Mouse (Mus musculus) heart, embryonic 12.5 days (tissue): ENCODE measurements at regions not wholly inside any gene's neighbourhood (a gene's known extent, or its start where the extent isn't known, plus 50 kb on each side); places are given as distances from the start of the nearest gene placed in this dataset.

ENCODE experiments used
- ATAC-seq: fragments of 200-750 bp; cut with Nextera tagmentation; 2 replicates; pipeline ENCODE4 v1.8.0; 2017; ENCODE audit warnings: moderate TSS enrichment, moderate library complexity; ENCODE audit not compliant: insufficient number of reproducible peaks, low FRiP score
- H3K27ac ChIP-seq: fragments of 300-500 bp; sonication (generic); 2 replicates; pipeline ENCODE4 v1.5.1; 2016; ENCODE audit warnings: mild to moderate bottlenecking, moderate library complexity; ENCODE audit not compliant: poor library complexity, severe bottlenecking
- H3K27me3 ChIP-seq: fragments of 300-500 bp; sonication (generic); replicated peaks from 2 replicates; pipeline ENCODE4 v1.6.1; 2016; ENCODE audit warnings: mild to moderate bottlenecking, moderate library complexity
- H3K36me3 ChIP-seq: fragments of 300-500 bp; sonication (generic); 2 replicates; pipeline ENCODE4 v1.6.1; 2016; ENCODE audit warnings: mild to moderate bottlenecking, moderate library complexity
- H3K4me1 ChIP-seq: fragments of 300-500 bp; sonication (generic); replicated peaks from 2 replicates; pipeline ENCODE4 v1.6.1; 2016; ENCODE audit warnings: mild to moderate bottlenecking
- H3K4me2 ChIP-seq: fragments of 300-500 bp; sonication (generic); 2 replicates; pipeline ENCODE4 v1.6.1; 2016; ENCODE audit warnings: mild to moderate bottlenecking, moderate library complexity
- H3K4me3 ChIP-seq: fragments of 300-500 bp; sonication (generic); 2 replicates; pipeline ENCODE4 v1.5.1; 2016; ENCODE audit warnings: mild to moderate bottlenecking
- H3K9ac ChIP-seq: fragments of 300-500 bp; sonication (generic); 2 replicates; pipeline ENCODE4 v1.6.1; 2016; ENCODE audit warnings: mild to moderate bottlenecking, moderate library complexity
- H3K9me3 ChIP-seq: fragments of 300-500 bp; sonication (generic); replicated peaks from 2 replicates; pipeline ENCODE4 v1.6.1; 2016; ENCODE audit warnings: mild to moderate bottlenecking, moderate library complexity
- WGBS: fragments of 180-500 bp; shearing (Covaris S2); methylation state at CpG from one replicate; pipeline ENCODE4 v1.1.7; 2016; 5-methylcytosine and 5-hydroxymethylcytosine counted together

DNA sequence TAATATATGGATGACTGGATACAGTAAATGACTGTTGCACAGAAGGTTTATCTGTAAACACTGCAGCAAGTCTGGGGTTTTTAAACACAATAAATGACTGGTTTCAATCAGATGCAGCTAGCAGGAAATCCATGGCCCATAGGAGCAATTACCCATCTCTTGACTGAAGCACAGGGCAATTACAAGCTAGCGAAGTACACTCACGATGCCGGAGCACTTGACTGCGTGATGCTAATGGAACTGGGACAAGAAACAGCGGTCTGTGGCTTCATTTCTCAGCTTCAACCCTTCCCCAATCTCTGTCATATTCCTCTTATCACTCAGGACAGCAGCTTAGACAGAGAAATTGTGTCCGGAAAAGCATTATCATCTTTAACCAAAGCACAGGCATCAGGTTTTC, 132.1 kb downstream of the Mat2b start:
- 76% methylated on average over 6 of the region's 6 CpGs for WGBS

DNA sequence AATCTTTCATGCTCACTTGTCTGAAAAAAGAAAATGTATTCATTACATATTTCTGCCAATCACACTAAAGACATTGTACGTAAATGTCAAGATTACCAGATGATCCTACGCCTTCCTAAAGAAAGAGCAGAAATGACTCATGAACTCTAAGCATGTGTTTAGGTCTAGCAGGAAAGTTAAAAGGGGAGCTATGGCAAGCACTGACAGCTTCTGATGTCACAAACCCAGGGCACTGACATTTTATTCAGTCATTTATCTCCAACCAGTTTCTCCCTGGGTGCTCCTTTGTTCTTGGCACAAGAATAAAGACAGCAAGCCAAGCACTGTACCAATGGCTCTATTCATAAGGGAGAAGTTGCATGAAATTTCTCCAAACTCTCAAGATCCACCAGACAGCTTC, 133.0 kb downstream of the Mat2b start:
- H3K9ac ChIP-seq: no peak overlapping the region
- no peak overlapping the region for H3K27ac ChIP-seq
- no peak for ATAC-seq
- no peaks in the 10 kb centered on the region for H3K9me3 ChIP-seq
- no peak overlapping the region for H3K4me3 ChIP-seq
- 83% methylated on average over 2 of the region's 2 CpGs for WGBS
- H3K4me1 ChIP-seq: no peaks in the 10 kb centered on the region
- no peaks in the 10 kb centered on the region for H3K27me3 ChIP-seq
- H3K4me2 ChIP-seq: no peak overlapping the region
- H3K36me3 ChIP-seq: no peaks in the 10 kb centered on the region

More for the DNA sequence above, 132.1 kb downstream of the Mat2b start:
- Histone ChIP-seq H3K4me1 (no peaks in the 10 kb centered on the region), H3K27me3 (no peaks in the 10 kb centered on the region), H3K9ac (no peak overlapping the region), H3K9me3 (no peaks in the 10 kb centered on the region), H3K27ac (no peak overlapping the region), H3K4me3 (no peak overlapping the region), H3K36me3 (no peaks in the 10 kb centered on the region), H3K4me2 (no peak overlapping the region)
- ATAC-seq: no peak

DNA sequence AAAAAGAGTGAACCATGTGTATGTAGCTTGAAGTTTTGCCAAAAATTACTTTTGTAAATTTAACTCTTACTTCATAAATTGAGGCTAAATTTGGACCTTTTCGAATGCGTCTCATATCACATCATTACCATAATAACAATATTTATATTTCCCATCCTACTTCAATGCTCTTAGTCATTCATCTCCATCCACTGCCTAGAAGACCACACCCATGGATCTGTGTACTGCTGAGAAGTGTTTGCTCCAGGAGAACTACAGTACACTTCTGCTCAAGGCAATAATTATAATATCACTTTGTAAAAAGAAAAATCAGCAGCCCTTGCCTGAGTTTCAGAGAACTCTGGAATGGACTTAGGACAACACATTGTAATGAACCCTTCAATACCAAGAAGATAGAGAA, 133.6 kb downstream of the Mat2b start:
- H3K27ac ChIP-seq: no peak overlapping the region
- H3K4me3 ChIP-seq: no peak overlapping the region
- no peaks in the 10 kb centered on the region for H3K4me1 ChIP-seq
- no peaks in the 10 kb centered on the region for H3K36me3 ChIP-seq
- no peaks in the 10 kb centered on the region for H3K9me3 ChIP-seq
- H3K9ac ChIP-seq: no peak overlapping the region
- no peak overlapping the region for H3K4me2 ChIP-seq
- ATAC-seq: no peak
- WGBS: 87% methylated on average over 2 of the region's 2 CpGs
- H3K27me3 ChIP-seq: no peaks in the 10 kb centered on the region

DNA sequence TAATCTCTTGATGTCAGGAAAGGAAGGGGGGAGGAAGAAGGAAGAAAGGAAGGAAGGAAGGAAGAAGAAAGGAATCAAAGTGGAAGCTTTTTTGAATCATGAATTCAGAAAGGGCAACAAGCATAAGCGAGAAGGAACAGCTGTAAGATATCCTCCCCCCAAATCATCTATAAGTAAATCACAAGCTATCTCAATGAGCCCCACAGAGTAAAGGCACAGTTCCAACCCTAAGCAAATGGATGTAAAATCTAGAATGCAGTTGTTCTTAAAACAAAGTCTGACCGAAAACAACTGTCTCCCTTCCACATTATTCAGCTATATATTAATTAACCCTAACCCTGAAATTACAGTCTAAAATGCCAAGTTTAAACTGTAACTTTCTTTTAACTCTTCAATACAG, 136.5 kb downstream of the Mat2b start:
- Histone ChIP-seq H3K9me3 (no peaks in the 10 kb centered on the region), H3K27me3 (no peaks in the 10 kb centered on the region), H3K27ac (no peak overlapping the region), H3K4me2 (no peak overlapping the region), H3K9ac (no peak overlapping the region), H3K4me3 (no peak overlapping the region), H3K36me3 (no peaks in the 10 kb centered on the region), H3K4me1 (no peaks in the 10 kb centered on the region)
- 80% methylated on average over 2 of the region's 2 CpGs for whole genome bisulfite sequencing
- no peak for ATAC-seq

GRCm38 (mm10) chr11:40554867-40555794, 139.9 kb downstream of the Mat2b start:
- 73% methylated on average over 11 of the region's 11 CpGs for whole genome bisulfite sequencing
- no peak overlapping the region for H3K27ac ChIP-seq
- H3K36me3 ChIP-seq: no peaks in the 10 kb centered on the region
- H3K4me2 ChIP-seq: no peak overlapping the region
- no peak overlapping the region for H3K4me3 ChIP-seq
- ATAC-seq: no peak
- H3K9me3 ChIP-seq: no peaks in the 10 kb centered on the region
- no peaks in the 10 kb centered on the region for H3K27me3 ChIP-seq
- no peaks in the 10 kb centered on the region for H3K4me1 ChIP-seq
- H3K9ac ChIP-seq: no peak overlapping the region

DNA sequence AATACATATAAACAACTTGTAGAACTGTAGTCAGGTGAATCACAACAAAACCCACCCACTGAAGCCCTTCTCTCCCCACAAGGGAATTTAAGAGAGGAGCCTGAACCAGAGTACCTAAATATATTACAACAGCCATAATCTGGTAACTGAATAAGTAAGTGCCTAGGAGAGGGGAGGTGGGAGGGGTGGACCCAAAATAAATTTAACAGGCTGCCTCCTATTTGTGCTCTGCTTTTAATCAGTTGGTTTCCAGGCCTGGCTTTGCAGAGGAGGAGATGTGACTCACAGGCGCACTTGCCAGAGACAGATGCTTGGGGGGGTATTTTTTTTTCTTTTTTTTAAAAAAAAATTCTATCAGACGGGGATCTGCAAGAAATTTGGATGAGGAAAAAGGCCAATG, 142.9 kb downstream of the Mat2b start:
- Histone ChIP-seq H3K4me1 (no peaks in the 10 kb centered on the region), H3K36me3 (no peaks in the 10 kb centered on the region), H3K9ac (no peak overlapping the region), H3K9me3 (no peaks in the 10 kb centered on the region), H3K4me3 (no peak overlapping the region), H3K27me3 (no peaks in the 10 kb centered on the region), H3K27ac (no peak overlapping the region), H3K4me2 (no peak overlapping the region)
- 49% methylated on average over 2 of the region's 2 CpGs for WGBS
- ATAC-seq: no peak

DNA sequence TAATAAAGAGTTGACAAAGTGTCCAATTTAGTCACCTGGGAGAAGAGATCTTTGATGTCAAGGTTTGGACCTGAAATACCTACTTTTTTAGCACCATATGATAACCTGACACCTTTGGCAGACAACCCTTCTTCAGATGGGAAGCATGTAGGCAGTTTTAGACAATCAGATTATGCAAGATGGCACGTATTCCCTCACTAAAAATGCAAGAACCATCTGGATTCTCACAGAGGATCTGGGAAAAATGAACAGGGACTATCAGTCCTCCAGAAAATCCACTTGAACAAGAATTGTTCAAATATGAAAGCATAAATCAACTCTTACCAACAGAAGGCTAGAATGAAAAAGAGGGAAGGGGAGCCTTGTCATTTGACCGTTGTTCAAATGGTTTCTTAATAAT, 148.4 kb downstream of the Mat2b start:
- ATAC-seq: no peak
- H3K9ac ChIP-seq: no peak overlapping the region
- no peak overlapping the region for H3K4me2 ChIP-seq
- WGBS: 77% methylated on average over 2 of the region's 2 CpGs
- H3K4me3 ChIP-seq: no peak overlapping the region
- no peaks in the 10 kb centered on the region for H3K36me3 ChIP-seq
- H3K4me1 ChIP-seq: no peaks in the 10 kb centered on the region
- H3K27me3 ChIP-seq: no peaks in the 10 kb centered on the region
- H3K27ac ChIP-seq: no peak overlapping the region
- no peaks in the 10 kb centered on the region for H3K9me3 ChIP-seq

- H3K4me1 ChIP-seq: no peaks in the 10 kb centered on the region
- no peaks in the 10 kb centered on the region for H3K27me3 ChIP-seq
- no peak overlapping the region for H3K4me2 ChIP-seq
- no peak overlapping the region for H3K9ac ChIP-seq
- H3K9me3 ChIP-seq: no peaks in the 10 kb centered on the region
- no peaks in the 10 kb centered on the region for H3K36me3 ChIP-seq
- H3K27ac ChIP-seq: no peak overlapping the region
- H3K4me3 ChIP-seq: no peak overlapping the region
- 57% methylated on average over 1 of the region's 1 CpGs for WGBS
- no peak for ATAC-seq
These were observed 149.5 kb downstream of the Mat2b start for GRCm38 (mm10) chr11:40545537-40545936.

DNA sequence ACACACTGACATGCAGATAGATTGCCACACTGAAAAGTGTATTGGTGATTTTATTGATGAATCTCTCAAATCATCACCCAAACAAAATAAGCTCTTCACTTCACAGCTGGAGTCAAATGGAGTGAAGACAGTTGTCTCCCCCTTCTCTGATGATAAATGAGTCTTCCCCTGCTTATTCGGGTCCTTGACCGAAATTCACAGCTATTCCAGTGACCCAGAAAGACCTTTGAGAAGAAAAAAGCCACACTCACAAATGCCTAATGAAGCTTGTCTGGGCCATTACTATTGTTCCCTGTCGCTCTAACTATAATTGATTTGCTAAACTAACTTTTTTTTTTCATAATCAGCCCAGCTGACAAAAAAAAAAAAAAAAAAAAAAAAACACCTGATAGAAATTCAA, 154.8 kb downstream of the Mat2b start:
- H3K4me3 ChIP-seq: no peak overlapping the region
- no peaks in the 10 kb centered on the region for H3K4me1 ChIP-seq
- no peak overlapping the region for H3K27ac ChIP-seq
- no peaks in the 10 kb centered on the region for H3K27me3 ChIP-seq
- H3K36me3 ChIP-seq: no peaks in the 10 kb centered on the region
- no peak overlapping the region for H3K9ac ChIP-seq
- no peak for ATAC-seq
- H3K4me2 ChIP-seq: no peak overlapping the region
- 59% methylated on average over 3 of the region's 3 CpGs for WGBS
- H3K9me3 ChIP-seq: no peaks in the 10 kb centered on the region; the same call in 1 of the 2 replicates

GRCm38 (mm10) chr11:40539776-40540175, 155.2 kb downstream of the Mat2b start:
- no peaks in the 10 kb centered on the region for H3K27me3 ChIP-seq
- ATAC-seq: no peak
- WGBS: 77% methylated on average over 11 of the region's 11 CpGs
- no peak overlapping the region for H3K4me2 ChIP-seq
- no peaks in the 10 kb centered on the region; the same call in 1 of the 2 replicates for H3K9me3 ChIP-seq
- H3K4me1 ChIP-seq: no peaks in the 10 kb centered on the region
- H3K27ac ChIP-seq: no peak overlapping the region
- H3K36me3 ChIP-seq: no peaks in the 10 kb centered on the region
- H3K9ac ChIP-seq: no peak overlapping the region
- no peak overlapping the region for H3K4me3 ChIP-seq

DNA sequence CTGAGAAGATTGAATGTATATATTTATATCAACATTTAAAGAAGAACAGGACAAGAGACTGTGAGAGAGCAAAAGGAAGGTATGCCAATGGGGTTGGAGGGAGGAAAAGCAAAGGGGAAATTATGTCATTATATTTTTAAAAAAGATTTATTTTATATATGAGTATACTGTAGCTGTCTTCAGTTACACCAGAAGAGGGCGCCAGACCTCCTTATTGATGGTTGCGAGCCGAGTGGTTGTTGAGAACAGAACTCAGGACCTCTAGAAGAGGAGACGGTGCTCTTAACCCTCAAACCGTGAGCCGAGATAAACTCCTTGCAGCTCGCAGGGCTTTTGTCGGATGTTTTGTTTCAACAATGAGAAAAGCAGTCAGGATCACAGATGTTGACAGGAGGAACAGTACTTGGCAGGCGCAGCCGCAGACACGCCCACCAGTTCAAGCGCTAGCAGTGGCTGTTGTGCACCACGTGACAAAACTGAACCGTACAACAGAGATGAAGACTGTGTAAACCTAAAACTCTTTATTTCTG, 158.7 kb downstream of the Mat2b start:
- no peak for ATAC-seq
- Histone ChIP-seq H3K36me3 (no peaks in the 10 kb centered on the region), H3K4me1 (no peaks in the 10 kb centered on the region), H3K9me3 (no peaks in the 10 kb centered on the region; the same call in 1 of the 2 replicates), H3K27me3 (no peaks in the 10 kb centered on the region), H3K27ac (no peak overlapping the region), H3K4me3 (no peak overlapping the region), H3K9ac (no peak overlapping the region), H3K4me2 (no peak overlapping the region)
- 77% methylated on average over 14 of the region's 14 CpGs for WGBS
